Comparison of ENCODE assay signal across 19 mouse cellular contexts in the genomic region with DNA sequence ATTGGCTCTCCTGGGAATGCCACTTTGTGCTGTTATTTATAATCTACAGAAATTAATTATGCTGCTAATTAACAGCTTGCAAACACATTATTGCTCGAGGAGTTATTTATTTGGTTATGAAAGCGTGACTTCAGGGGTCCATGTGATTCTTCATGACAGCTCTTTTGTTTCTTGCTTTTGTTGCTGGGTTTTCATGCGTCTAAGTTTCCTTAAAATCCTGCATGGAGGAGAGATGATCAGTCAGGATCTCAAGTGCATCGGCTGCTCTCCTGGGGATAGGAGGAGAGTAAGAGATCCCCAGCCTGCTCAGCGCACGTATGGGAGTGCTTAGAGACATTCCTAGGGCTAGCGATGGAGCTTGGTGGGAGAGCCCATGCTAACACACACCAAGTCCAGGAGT.
DNase-seq lines count a peak whose midpoint lies in the region; ATAC-seq lines count a peak whose summit lies in the region.
"Had no signal": no experiment of that assay in that cellular context is flagged by ENCODE, and none has a peak within 500 bp of the region (broad histone marks: within the 10 kb centered on the region; RNA-seq: fewer than 3 reads in every experiment).

No protein-coding gene starts in this region.

- ATAC-seq in midbrain, embryonic 11.5 days (ENCODE audit: low FRiP score): no peak
- ATAC-seq in midbrain, embryonic 15.5 days (replicated peaks): no peak
- no peak for ATAC-seq in forebrain, embryonic 14.5 days
- no peak for ATAC-seq in midbrain, embryonic 13.5 days
- ATAC-seq: Patski had no signal

- peak overlapping the region; percentile 6; the same call in 1 of the 2 replicates for H3K4me2 ChIP-seq in midbrain, embryonic 11.5 days
- H3K4me2 ChIP-seq in midbrain, embryonic 15.5 days: no peak overlapping the region
- peak overlapping the region; percentile 25; the same call in 1 of the 2 replicates for H3K4me2 ChIP-seq in forebrain, embryonic 14.5 days (ENCODE audit: low read length)
- 0 out of 2 replicates have a peak overlapping the region, but pooled peaks have one; percentile 14 for H3K4me2 ChIP-seq in midbrain, embryonic 13.5 days (replicated peaks)
- H3K4me2 ChIP-seq: limb, embryonic 13.5 days; lung, embryonic 15.5 days; neural tube, embryonic 12.5 days; stomach, embryonic 15.5 days had no signal

- H3K4me3 ChIP-seq in midbrain, embryonic 11.5 days (ENCODE audit: low read depth, low read length): no peak overlapping the region
- no peak overlapping the region for H3K4me3 ChIP-seq in midbrain, embryonic 15.5 days
- no peak overlapping the region for H3K4me3 ChIP-seq in forebrain, embryonic 14.5 days (ENCODE audit: low read depth, low read length)
- H3K4me3 ChIP-seq in midbrain, embryonic 13.5 days (replicated peaks): no peak overlapping the region
- H3K4me3 ChIP-seq: heart, embryonic 10.5 days; limb, embryonic 13.5 days; lung, embryonic 15.5 days; neural tube, embryonic 12.5 days; stomach, embryonic 15.5 days had no signal

- H3K9me3 ChIP-seq in midbrain, embryonic 11.5 days (ENCODE audit: control insufficient read depth, low read length): no peaks in the 10 kb centered on the region
- no peaks in the 10 kb centered on the region for H3K9me3 ChIP-seq in midbrain, embryonic 15.5 days
- H3K9me3 ChIP-seq in forebrain, embryonic 14.5 days (replicated peaks; ENCODE audit: control insufficient read depth, low read length): no peaks in the 10 kb centered on the region
- H3K9me3 ChIP-seq in midbrain, embryonic 13.5 days: no peaks in the 10 kb centered on the region
- H3K9me3 ChIP-seq: heart, embryonic 10.5 days; limb, embryonic 13.5 days; lung, embryonic 15.5 days; neural tube, embryonic 12.5 days; stomach, embryonic 15.5 days had no signal

- H3K4me1 ChIP-seq in midbrain, embryonic 11.5 days (ENCODE audit: control insufficient read depth, insufficient read depth, low read length): peaks cover 9% of the 10 kb centered on the region; the same call in 1 of the 2 replicates
- H3K4me1 ChIP-seq in midbrain, embryonic 15.5 days: peaks cover 16% of the 10 kb centered on the region
- H3K4me1 ChIP-seq in forebrain, embryonic 14.5 days (ENCODE audit: control insufficient read depth, insufficient read depth, low read length): peaks cover 12% of the 10 kb centered on the region
- H3K4me1 ChIP-seq in midbrain, embryonic 13.5 days (replicated peaks): peaks cover 17% of the 10 kb centered on the region
- H3K4me1 ChIP-seq: heart, embryonic 10.5 days; lung, embryonic 15.5 days; stomach, embryonic 15.5 days had no signal

- no peak overlapping the region for H3K9ac ChIP-seq in midbrain, embryonic 11.5 days (ENCODE audit: low read length)
- no peak overlapping the region for H3K9ac ChIP-seq in midbrain, embryonic 15.5 days
- H3K9ac ChIP-seq in forebrain, embryonic 14.5 days (ENCODE audit: low read length): no peak overlapping the region
- no peak overlapping the region for H3K9ac ChIP-seq in midbrain, embryonic 13.5 days (replicated peaks)
- H3K9ac ChIP-seq: limb, embryonic 13.5 days; liver, embryonic 14.5 days; lung, embryonic 15.5 days; neural tube, embryonic 12.5 days; stomach, embryonic 15.5 days had no signal

- DNase-seq in midbrain, embryonic 11.5 days (ENCODE audit: low spot score, missing footprints): peak; percentile 86
- peak; percentile 15 for DNase-seq in forebrain, embryonic 14.5 days (ENCODE audit: low spot score)
- no peak for DNase-seq in right cerebral cortex, adult 18-20 months
- DNase-seq in right cerebral cortex, postnatal 25 days: no peak
- no peak for DNase-seq in thymus, adult 18-20 months
- DNase-seq: adrenal gland, postnatal 10 days; cerebellum, adult 9-11 months; kidney, adult 11 months; lung, postnatal 4 days; thymus, adult 2 months had no signal

- H3K27ac ChIP-seq in midbrain, embryonic 11.5 days (ENCODE audit: low read depth, low read length): no peak overlapping the region
- H3K27ac ChIP-seq in midbrain, embryonic 15.5 days: no peak overlapping the region
- no peak overlapping the region for H3K27ac ChIP-seq in forebrain, embryonic 14.5 days (ENCODE audit: low read depth, low read length)
- peak overlapping the region; percentile 25; the same call in 1 of the 2 replicates for H3K27ac ChIP-seq in midbrain, embryonic 13.5 days
- H3K27ac ChIP-seq: heart, embryonic 10.5 days; limb, embryonic 13.5 days; liver, embryonic 14.5 days; lung, embryonic 15.5 days; neural tube, embryonic 12.5 days; stomach, embryonic 15.5 days had no signal

- WGBS in midbrain, embryonic 11.5 days: 31% methylated on average over 7 of the region's 7 CpGs
- 18% methylated on average over 7 of the region's 7 CpGs for WGBS in midbrain, embryonic 15.5 days
- WGBS in forebrain, embryonic 14.5 days: 17% methylated on average over 7 of the region's 7 CpGs
- 23% methylated on average over 7 of the region's 7 CpGs for WGBS in midbrain, embryonic 13.5 days

- H3K36me3 ChIP-seq in midbrain, embryonic 11.5 days (ENCODE audit: control insufficient read depth, insufficient read depth, low read length): no peaks in the 10 kb centered on the region
- H3K36me3 ChIP-seq in midbrain, embryonic 15.5 days (replicated peaks): no peaks in the 10 kb centered on the region
- H3K36me3 ChIP-seq in forebrain, embryonic 14.5 days (ENCODE audit: control insufficient read depth, insufficient read depth, low read length): no peaks in the 10 kb centered on the region
- no peaks in the 10 kb centered on the region for H3K36me3 ChIP-seq in midbrain, embryonic 13.5 days
- H3K36me3 ChIP-seq: heart, embryonic 10.5 days; limb, embryonic 13.5 days; lung, embryonic 15.5 days; neural tube, embryonic 12.5 days; stomach, embryonic 15.5 days had no signal

- no peaks in the 10 kb centered on the region; the same call in 1 of the 2 replicates for H3K27me3 ChIP-seq in midbrain, embryonic 11.5 days (ENCODE audit: control insufficient read depth, insufficient read depth, low read length)
- H3K27me3 ChIP-seq in midbrain, embryonic 15.5 days (replicated peaks): no peaks in the 10 kb centered on the region
- H3K27me3 ChIP-seq in forebrain, embryonic 14.5 days (replicated peaks; ENCODE audit: control insufficient read depth, insufficient read depth, low read length): no peaks in the 10 kb centered on the region
- no peaks in the 10 kb centered on the region for H3K27me3 ChIP-seq in midbrain, embryonic 13.5 days
- H3K27me3 ChIP-seq: lung, embryonic 15.5 days; neural tube, embryonic 12.5 days; Patski; stomach, embryonic 15.5 days had no signal

Comparison
In these comparisons a context has a peak if more than half of its experiments do, and no peak if none do; other contexts are left out.
1. DNase-seq: peak in midbrain, embryonic 11.5 days (single experiment) and forebrain, embryonic 14.5 days (single experiment); none in right cerebral cortex, adult 18-20 months (single experiment), right cerebral cortex, postnatal 25 days (single experiment) and thymus, adult 18-20 months (0 of 2).